Mouse (Mus musculus): Measurements from ENCODE around the gene Gpr35. TPM values are rescaled to one million over a fixed set of nuclear protein-coding genes. Genes with fewer than 3 reads are reported as not detected.

Gene Gpr35
- polyA plus RNA-seq, 1 experiment from 2014 or later = 4.1 TPM

- no peaks in the 10 kb centered on the region for H3K9me3 ChIP-seq (ENCODE audit: control insufficient read depth, low read length)
- ATAC-seq (ENCODE audit: low FRiP score, low TSS enrichment) = peak; percentile 25; the same call in 1 of the 2 replicates
- H3K4me1 ChIP-seq (replicated peaks; ENCODE audit: control insufficient read depth, insufficient read depth) = no peaks in the 10 kb centered on the region
- WGBS = 69% methylated on average over 12 of the region's 12 CpGs
- peak overlapping the region; percentile 24; the same call in 1 of the 2 replicates for H3K27ac ChIP-seq (replicated peaks)
- H3K9ac ChIP-seq (ENCODE audit: low read length) = no peak overlapping the region
- no peak overlapping the region for H3K4me2 ChIP-seq (replicated peaks; ENCODE audit: low read depth)
- TF ChIP-seq EP300 (optimal IDR thresholded peaks at IDR 0.05) (no peak), CTCF (IDR thresholded peaks at IDR 0.05; ENCODE audit: low read depth) (no peak)
- peaks cover 39% of the 10 kb centered on the region for H3K36me3 ChIP-seq (ENCODE audit: control insufficient read depth, insufficient read depth, low read length)
- H3K4me3 ChIP-seq (ENCODE audit: low read depth, low read length) = no peak overlapping the region
- DNase-seq (ENCODE audit: low spot score) = peak; percentile 57
- no peaks in the 10 kb centered on the region for H3K27me3 ChIP-seq (ENCODE audit: control insufficient read depth, insufficient read depth, low read length)
Measured at GRCm38 (mm10) chr1:92919775-92920174, 30.9 kb upstream of the Gpr35 start.

- DNase-seq (ENCODE audit: low spot score) (peak; percentile 54), ATAC-seq (ENCODE audit: low FRiP score, low TSS enrichment) (peak; percentile 88)
- WGBS = 70% methylated on average over 7 of the region's 7 CpGs
- Histone ChIP-seq H3K4me3 (ENCODE audit: low read depth, low read length) (no peak overlapping the region), H3K4me2 (replicated peaks; ENCODE audit: low read depth) (no peak overlapping the region), H3K9ac (ENCODE audit: low read length) (no peak overlapping the region), H3K9me3 (ENCODE audit: control insufficient read depth, low read length) (no peaks in the 10 kb centered on the region), H3K27me3 (ENCODE audit: control insufficient read depth, insufficient read depth, low read length) (no peaks in the 10 kb centered on the region), H3K36me3 (ENCODE audit: control insufficient read depth, insufficient read depth, low read length) (peaks cover 36% of the 10 kb centered on the region), H3K4me1 (replicated peaks; ENCODE audit: control insufficient read depth, insufficient read depth) (no peaks in the 10 kb centered on the region), H3K27ac (replicated peaks) (0 out of 2 replicates have a peak overlapping the region, but pooled peaks have one; percentile 24)
- TF ChIP-seq CTCF (IDR thresholded peaks at IDR 0.05; ENCODE audit: low read depth) = no peak
- no peak for TF ChIP-seq EP300 (optimal IDR thresholded peaks at IDR 0.05)
Measured at GRCm38 (mm10) chr1:92920474-92921200, 30.0 kb upstream of the Gpr35 start.

GRCm38 (mm10) chr1:92921496-92921895 is 29.2 kb upstream of the Gpr35 start:
- DNase-seq (ENCODE audit: low spot score) = no peak
- WGBS = 84% methylated on average over 4 of the region's 4 CpGs
- Histone ChIP-seq H3K9me3 (ENCODE audit: control insufficient read depth, low read length) (no peaks in the 10 kb centered on the region), H3K27me3 (ENCODE audit: control insufficient read depth, insufficient read depth, low read length) (no peaks in the 10 kb centered on the region), H3K9ac (ENCODE audit: low read length) (no peak overlapping the region), H3K4me1 (replicated peaks; ENCODE audit: control insufficient read depth, insufficient read depth) (no peaks in the 10 kb centered on the region), H3K4me3 (ENCODE audit: low read depth, low read length) (no peak overlapping the region), H3K27ac (replicated peaks) (no peak overlapping the region), H3K4me2 (replicated peaks; ENCODE audit: low read depth) (no peak overlapping the region), H3K36me3 (ENCODE audit: control insufficient read depth, insufficient read depth, low read length) (peaks cover 28% of the 10 kb centered on the region)
- ATAC-seq (ENCODE audit: low FRiP score, low TSS enrichment) = no peak
- TF ChIP-seq EP300 (optimal IDR thresholded peaks at IDR 0.05) (no peak), CTCF (IDR thresholded peaks at IDR 0.05; ENCODE audit: low read depth) (no peak)

- no peak overlapping the region for H3K27ac ChIP-seq (replicated peaks)
- no peak overlapping the region for H3K4me3 ChIP-seq (ENCODE audit: low read depth, low read length)
- H3K27me3 ChIP-seq (ENCODE audit: control insufficient read depth, insufficient read depth, low read length) = no peaks in the 10 kb centered on the region
- no peak for ATAC-seq (ENCODE audit: low FRiP score, low TSS enrichment)
- H3K4me2 ChIP-seq (replicated peaks; ENCODE audit: low read depth) = no peak overlapping the region
- no peaks in the 10 kb centered on the region for H3K36me3 ChIP-seq (ENCODE audit: control insufficient read depth, insufficient read depth, low read length)
- DNase-seq (ENCODE audit: low spot score) = no peak
- WGBS = 8% methylated on average over 1 of the region's 1 CpGs
- H3K9ac ChIP-seq (ENCODE audit: low read length) = no peak overlapping the region
- no peak for TF ChIP-seq EP300 (optimal IDR thresholded peaks at IDR 0.05)
- no peak for TF ChIP-seq CTCF (IDR thresholded peaks at IDR 0.05; ENCODE audit: low read depth)
- H3K9me3 ChIP-seq (ENCODE audit: control insufficient read depth, low read length) = no peaks in the 10 kb centered on the region
- peaks cover 4% of the 10 kb centered on the region; the same call in 1 of the 2 replicates for H3K4me1 ChIP-seq (replicated peaks; ENCODE audit: control insufficient read depth, insufficient read depth)
Measured at GRCm38 (mm10) chr1:92930171-92930706, 20.4 kb upstream of the Gpr35 start.

GRCm38 (mm10) chr1:92933611-92934010 is 17.1 kb upstream of the Gpr35 start:
- WGBS = 67% methylated on average over 4 of the region's 4 CpGs

More at GRCm38 (mm10) chr1:92933611-92934010, 17.1 kb upstream of the Gpr35 start:
- ATAC-seq (ENCODE audit: low FRiP score, low TSS enrichment) (no peak), DNase-seq (ENCODE audit: low spot score) (no peak)
- H3K36me3 ChIP-seq (ENCODE audit: control insufficient read depth, insufficient read depth, low read length) = no peaks in the 10 kb centered on the region; the same call in 1 of the 2 replicates
- H3K4me3 ChIP-seq (ENCODE audit: low read depth, low read length) = peak overlapping the region; percentile 70
- TF ChIP-seq EP300 (optimal IDR thresholded peaks at IDR 0.05) (no peak), CTCF (IDR thresholded peaks at IDR 0.05; ENCODE audit: low read depth) (no peak)
- H3K27ac ChIP-seq (replicated peaks) = peak overlapping the region; percentile 96
- H3K4me1 ChIP-seq (replicated peaks; ENCODE audit: control insufficient read depth, insufficient read depth) = peaks cover 6% of the 10 kb centered on the region; the same call in 1 of the 2 replicates
- H3K9ac ChIP-seq (ENCODE audit: low read length) = peak overlapping the region; percentile 71; the same call in 1 of the 2 replicates
- no peaks in the 10 kb centered on the region for H3K9me3 ChIP-seq (ENCODE audit: control insufficient read depth, low read length)
- H3K4me2 ChIP-seq (replicated peaks; ENCODE audit: low read depth) = peak overlapping the region; percentile 81
- no peaks in the 10 kb centered on the region for H3K27me3 ChIP-seq (ENCODE audit: control insufficient read depth, insufficient read depth, low read length)
